Mouse (Mus musculus) cerebellum, adult 2 months (tissue): ENCODE data around the gene Cpt1c.

ENCODE experiments used
- CTCF ChIP-seq: fragments of 200-500 bp; IDR thresholded peaks from 2 replicates; pipeline ENCODE4 v1.5.1; 2011; ENCODE audit warnings: low read depth, mild to moderate bottlenecking, control low read depth, low read length, moderate library complexity, borderline replicate concordance; ENCODE audit not compliant: insufficient read depth
- POLR2A ChIP-seq: fragments of 200-500 bp; IDR thresholded peaks from 2 replicates; pipeline ENCODE4 v1.6.1; 2011; ENCODE audit warnings: low read length, control low read depth, borderline replicate concordance; ENCODE audit not compliant: insufficient read depth

GRCm38 (mm10) chr7:44998501-44998955 is 23.9 kb upstream of the Cpt1c start, which contains the start of gene Bcl2l12:
- TF ChIP-seq POLR2A (no peak), CTCF (no peak)
